Mouse (Mus musculus) ovary, postnatal 14 days (tissue): ENCODE data around the gene Dusp1.

Experiments used
- DNase-seq: peaks from one replicate; pipeline ENCODE4 v3.0.0; 2022; ENCODE audit warnings: low spot score

The Dusp1 gene

DNA sequence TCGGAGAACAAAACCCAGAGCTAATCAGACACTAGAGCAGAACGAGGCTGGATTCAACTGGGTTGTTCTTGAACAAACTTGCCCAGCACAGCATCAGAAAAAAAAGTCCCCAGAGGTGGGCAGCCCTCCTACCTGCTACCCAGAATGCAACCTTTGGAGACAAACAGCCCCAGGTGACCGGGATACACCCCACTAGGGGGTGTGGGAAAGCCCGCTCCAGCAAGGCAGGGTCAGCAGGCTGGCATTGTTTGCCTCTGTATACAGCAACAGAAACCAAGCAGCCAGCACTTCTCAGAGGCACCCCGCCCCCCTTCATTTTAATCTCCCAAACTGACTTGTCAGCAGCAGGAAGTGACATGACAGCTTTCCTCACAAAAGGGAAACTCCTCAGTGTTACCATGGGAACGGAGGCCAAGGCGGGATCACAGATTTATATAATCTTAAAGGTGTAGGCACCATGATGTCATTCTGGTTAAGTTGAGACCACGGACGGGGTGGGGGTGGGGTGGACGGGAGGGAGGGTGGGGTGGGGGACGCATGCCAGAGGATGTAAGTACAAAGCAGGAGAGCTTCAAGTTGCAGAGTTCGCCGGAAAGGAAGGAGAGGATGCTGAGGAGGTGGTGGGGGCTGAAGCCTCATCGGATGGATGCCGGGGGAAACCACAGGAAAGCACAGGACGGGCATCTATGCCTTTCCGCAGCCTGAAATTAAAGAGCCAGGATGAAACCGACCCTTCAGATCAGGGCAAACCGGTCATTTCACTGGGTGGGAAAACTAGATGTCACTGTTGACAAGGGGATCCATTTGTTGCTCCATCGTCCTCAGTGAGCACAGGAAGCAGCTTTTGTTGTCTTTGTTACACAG lies 58.9 kb downstream of the Dusp1 start:
- DNase-seq, result peak; percentile 56

DNA sequence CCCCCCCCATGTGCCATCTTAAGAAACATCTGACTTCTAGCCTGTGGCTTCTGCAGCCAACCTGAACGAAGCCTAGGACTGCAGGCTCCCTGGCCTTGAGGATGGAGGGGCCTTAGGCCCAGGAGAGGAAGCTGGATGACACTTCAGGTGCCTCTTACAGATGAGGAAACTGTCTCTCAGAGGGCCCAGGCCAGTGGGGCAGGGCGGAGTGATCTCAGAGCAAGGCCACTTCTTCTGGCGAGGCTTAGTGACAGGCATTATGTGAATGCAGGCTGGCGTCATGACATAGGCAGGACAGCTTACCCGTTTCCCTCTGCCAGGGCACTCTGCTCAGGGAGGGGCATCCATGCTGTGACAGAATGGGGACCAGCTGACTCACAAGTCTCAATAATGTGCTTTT lies 60.1 kb downstream of the Dusp1 start:
- DNase-seq, result no peak

DNA sequence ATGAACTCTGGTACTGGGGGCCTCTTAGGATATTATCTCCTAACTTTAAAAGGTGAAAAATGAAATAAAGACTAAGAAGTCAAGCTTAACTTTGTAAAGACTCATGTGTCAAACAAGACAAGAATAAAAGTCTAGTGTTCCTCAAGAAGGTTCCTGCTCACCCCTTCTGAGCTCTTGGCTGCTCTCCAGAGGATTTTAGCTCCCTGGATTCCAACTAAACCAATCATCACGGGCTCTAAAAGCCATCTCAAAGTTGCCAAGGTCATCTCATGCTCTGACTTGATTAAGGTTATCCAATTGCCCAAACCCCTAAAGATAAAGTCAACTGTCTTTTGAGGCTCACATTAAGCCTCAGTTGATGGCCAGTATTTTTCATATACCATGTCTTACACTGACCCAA lies 63.3 kb downstream of the Dusp1 start:
- no peak for DNase-seq

DNA sequence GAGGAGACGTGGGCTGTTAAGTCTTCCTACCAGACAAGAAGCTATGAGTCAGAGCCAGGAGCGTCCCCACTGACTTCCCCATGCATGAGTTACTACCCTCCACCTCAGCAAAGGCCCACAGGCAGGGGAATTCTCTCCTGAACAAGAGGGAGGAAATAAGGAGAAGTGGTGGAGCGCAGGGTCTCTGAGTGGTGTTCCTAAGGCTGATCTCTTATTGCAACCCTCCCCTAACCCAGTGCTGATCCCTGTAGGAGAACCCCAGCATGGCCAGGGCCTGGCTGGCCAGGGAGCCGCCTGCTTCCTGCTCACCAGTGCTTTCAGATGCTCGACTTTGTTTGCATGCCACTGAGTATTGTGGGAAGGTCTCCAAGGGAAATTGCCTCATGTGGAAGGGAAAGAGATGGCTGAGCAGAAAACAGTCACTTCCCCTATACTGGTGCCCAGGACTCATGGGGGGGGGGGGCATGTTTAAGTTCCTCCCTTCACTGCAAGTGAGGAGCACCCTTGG lies 64.5 kb downstream of the Dusp1 start:
- no peak for DNase-seq

DNA sequence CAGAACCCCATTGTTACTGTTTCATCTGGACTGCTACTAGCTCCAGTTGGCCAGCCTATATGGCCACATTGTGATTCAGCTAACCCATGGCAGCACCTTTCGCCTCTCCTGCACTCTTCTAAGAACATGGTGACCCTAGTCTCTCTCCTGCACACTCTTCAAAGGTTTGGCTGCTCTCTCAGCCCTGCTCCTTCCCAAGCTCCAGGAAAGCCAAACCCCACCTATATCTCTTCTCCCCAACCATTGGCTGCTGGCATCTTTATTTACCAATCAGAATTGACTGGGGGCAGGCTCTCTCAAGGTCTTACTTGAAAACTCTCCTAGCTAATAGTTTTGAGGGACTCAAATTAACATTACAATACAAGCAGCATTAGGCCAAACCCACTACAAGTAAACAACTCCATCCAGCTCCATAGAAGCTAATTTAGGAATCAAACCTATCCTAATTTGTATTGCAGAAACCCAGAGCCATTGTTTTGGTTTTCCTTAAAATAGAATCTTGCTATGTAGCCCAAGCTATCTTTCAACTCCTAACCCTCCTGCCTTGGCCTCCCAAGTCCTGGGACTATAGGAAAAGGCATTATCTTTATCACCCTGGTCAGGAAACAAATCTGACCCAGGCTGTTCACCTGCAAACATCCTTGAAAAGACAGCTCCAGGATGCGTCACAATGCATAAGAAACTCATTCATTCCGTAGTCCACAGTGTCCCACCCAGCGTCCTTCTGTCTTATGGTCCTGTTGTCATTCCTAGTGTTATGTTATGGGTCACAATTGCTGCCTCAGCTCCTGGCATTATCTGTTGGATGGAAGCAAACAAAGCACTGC lies 67.1 kb downstream of the Dusp1 start:
- DNase-seq, result no peak

DNA sequence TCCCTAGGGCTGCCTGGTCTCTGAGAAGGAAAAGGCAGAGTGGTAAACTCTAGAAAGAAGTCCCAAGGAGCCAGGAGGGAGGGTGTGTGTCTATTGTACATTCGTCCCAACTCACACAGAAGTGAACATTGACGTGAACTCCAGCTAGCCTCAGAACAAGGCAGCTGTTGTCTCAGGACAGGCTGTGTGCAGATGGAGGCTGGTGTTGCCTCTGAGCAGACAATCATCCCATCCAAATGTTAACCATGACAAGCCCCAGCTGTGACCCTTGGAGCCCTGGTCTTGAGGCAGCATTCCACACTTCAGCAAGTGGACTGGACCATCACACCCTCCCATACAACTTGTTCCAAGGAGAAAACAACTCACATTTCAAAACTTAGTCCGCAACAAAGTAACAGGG lies 69.7 kb downstream of the Dusp1 start:
- no peak for DNase-seq

DNA sequence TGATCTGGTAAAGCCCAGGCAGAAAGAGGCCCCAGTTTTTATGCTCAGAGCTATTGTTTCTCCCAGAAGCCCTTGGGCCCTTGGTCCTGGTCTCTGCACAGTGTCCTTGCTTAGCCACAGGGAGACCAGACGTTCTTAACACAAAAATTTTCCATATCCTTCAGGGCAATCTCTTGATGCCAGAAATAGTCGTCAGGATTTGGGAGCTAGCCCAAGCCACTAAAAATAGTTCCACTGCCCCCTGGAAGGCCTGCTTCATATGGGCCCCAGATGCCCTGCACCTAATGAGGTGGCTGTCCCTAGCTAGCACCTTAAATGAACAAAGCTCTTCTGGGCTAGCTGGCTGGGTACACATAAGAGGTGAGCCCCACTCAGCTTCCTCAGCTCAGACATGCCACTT lies 71.0 kb downstream of the Dusp1 start:
- no peak for DNase-seq

DNA sequence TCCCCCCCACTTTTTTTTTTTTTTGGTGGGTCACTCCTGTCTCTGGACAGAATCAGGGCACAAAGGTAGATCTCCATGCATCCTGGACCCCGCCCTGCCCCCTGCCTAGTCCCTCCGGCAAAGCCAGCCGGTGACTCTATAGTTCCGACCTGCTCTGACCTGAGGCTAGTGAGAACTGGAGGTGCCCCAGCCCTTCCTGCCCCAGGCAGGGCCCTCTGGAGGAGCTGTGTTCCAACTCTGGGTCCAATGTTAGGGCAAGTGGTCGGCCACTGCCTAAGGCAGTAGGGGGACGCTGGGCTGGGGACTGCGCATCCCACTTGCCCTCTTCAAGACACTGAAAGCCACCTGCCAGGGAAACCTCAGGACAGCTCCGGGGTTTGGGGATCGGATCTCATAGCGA lies 71.9 kb downstream of the Dusp1 start:
- DNase-seq, result no peak

DNA sequence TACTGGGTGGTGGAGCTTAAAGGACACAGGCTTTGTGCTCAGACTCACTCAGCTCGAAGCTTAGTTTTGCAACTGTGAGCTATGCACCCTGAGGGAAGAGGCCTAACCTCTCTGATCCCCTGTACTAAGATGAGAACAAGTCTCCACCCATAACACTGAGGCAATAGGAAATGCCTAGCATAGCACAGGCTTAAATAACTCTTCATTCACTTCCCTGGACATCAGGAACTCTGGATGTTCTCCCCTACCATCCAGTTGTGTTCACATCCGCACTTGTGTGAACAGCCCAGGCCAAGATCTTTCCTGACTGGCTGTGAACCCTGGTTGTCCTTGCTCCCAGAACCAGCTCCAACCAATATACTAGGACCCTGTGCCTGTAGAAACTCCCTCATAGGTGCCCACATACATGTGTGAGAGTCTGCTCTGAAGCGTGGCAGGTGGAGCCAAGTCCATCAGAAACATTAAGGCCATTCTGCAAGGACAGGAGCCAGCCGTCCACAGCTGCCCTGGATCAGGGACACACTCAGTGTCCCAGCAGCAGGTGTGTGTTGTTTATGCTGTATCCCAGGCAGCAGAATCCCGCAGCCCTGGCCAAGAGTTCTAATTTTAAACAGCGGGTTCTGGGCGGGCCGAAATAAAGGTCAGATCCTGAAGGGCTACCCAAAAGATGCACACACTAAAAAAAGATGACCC lies 73.1 kb downstream of the Dusp1 start:
- no peak for DNase-seq

DNA sequence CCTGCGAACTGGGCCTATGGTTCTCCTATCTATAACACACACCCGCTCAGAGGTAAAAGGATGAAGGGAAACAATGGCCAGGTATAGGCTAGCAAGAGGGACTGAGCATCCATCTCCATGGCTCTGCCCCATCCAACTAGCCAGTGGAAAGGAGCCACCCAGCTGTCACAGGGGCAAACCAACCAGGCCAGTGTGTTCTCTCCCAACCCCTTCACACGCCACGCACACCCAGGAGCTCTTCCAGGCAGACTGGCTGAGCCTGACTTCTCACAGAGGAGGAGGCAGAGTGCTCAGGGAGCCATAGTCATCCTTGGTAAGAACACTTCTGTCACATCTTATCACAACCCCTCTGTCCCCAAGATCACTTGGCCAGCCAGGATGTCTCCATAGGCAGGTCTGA lies 74.0 kb downstream of the Dusp1 start:
- DNase-seq, result no peak

DNA sequence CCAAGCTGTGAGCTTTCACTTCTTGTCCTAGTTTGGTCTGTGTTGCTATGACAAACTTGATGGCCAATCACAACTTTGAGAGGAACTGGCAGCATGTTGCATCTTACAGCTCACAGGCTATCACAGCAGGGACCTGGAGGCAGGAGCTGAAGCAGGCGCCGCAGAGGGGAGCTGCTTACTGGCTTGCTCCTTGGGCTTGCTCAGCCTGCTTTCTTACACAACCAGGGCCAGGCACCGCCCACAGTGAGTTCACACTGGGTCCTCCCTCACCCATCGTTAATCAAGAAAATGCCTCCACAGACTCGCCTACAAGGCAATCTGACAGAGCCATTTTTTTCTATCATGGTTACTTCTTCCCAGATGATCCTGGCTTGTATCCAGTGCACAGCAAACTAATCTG lies 74.7 kb downstream of the Dusp1 start:
- DNase-seq, result no peak

DNA sequence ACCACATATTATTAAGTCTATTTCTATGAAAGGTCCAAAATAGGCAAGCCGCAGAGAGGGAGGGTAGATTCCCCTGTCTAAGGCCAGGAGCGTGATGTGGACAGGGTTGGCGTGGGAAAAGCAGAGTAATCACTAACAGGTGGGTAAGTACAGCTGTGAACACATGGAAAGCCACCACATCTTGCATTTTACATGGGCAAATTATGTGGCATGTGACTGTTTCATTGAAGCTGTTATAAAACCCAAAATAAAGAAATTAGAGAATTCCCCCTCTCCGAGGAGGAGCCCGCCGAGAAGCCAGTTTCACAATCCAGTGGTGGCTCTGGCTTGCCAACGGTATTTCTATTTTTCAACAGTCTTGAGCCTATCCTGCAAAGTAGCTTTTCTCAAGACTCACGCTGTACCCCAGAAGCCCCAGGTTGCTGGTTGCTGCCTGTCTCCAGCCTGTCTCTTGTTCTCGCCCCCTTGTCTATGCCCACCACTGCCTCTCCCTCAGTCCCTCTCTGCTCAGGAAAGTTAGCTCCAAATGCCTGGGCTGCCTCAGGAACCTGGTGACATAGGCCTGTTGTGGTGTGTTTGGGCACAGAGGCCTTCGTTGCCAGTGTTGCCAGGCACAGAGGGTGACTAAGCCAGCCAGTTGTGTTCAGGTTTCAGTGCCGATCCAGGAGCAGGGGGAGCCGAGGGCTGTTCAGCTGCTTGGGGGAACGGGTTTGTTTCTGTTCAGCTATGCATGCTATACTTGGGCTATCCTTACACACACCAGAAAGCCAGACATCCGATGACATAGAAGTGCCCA lies 77.1 kb downstream of the Dusp1 start:
- no peak for DNase-seq

DNA sequence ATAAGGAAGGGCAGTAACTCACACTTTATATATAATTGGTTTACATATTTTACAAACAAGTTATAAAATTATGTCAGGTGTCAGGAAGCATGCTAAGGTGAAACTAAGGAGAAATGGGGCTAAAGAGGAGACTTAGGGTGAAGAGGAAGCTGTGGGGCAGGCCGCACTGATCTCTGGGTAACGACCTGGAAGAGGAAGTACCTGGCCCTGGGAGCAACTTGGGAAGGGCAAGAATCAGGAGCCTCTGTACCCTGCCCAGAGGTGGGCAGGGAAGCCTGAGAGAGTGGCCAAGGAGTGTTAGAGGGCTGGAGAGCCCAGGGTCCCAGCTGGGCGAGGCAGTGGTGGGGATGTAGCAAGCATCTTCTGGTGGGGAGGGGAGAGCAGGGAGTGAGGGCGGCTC lies 81.0 kb downstream of the Dusp1 start:
- no peak for DNase-seq

DNA sequence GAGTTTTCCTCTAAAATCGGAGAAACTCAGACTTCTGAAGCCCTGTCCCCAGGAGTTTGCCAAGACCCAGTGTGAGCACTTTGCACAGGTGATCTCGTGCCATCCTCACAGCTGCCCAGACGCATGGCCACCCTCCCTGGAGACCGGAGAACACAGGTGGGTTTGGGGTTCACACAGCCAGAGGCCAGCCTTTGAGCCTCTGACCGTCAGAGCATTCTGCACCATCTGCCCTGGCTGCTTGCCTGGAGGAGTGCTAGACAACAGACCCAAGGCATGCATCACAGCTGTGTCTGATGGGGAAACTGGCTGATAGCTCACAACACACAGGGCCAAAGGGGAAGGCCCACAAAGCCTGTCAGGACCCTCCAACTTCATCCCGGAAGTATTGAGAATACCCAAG lies 82.3 kb downstream of the Dusp1 start:
- DNase-seq, result no peak

DNA sequence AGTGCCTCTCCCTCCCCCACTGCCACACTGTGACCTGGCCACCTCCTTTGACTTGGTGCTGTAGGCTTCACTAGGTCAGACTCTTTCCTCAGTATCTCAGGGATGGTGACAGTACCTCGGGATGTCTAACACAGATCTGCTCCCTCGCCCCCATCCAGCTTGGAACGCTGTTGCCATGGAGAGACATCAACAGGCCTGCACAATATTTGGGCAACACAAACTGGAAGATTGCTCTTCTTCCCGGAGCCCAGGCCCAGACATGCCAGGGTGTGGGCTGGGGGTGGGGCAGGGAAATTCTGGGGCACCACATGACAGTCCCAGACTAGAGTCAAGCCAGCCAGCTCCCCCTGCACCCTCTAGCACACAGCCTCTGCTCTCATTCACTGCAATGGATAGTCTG lies 83.3 kb downstream of the Dusp1 start:
- DNase-seq, result no peak

DNA sequence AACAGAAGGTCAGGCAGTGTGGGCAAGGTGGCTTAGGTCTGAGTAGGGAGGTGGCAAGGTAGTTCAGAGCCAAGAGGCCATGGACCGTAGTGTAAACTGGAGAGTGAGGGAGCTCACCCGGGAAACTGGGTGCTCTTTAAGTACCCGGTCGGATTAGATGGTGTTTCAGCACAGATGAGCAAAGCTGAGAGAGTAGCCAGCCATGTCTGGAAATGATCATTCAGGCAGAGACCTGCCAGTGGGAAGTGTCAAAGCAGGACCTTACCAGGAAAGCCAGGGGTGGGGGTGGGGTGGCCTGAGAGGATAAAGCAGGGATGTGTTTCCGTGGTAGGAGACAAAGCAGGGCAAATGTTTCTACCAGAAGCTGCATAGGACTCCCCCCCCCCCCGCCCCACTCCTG lies 85.1 kb downstream of the Dusp1 start:
- no peak for DNase-seq

DNA sequence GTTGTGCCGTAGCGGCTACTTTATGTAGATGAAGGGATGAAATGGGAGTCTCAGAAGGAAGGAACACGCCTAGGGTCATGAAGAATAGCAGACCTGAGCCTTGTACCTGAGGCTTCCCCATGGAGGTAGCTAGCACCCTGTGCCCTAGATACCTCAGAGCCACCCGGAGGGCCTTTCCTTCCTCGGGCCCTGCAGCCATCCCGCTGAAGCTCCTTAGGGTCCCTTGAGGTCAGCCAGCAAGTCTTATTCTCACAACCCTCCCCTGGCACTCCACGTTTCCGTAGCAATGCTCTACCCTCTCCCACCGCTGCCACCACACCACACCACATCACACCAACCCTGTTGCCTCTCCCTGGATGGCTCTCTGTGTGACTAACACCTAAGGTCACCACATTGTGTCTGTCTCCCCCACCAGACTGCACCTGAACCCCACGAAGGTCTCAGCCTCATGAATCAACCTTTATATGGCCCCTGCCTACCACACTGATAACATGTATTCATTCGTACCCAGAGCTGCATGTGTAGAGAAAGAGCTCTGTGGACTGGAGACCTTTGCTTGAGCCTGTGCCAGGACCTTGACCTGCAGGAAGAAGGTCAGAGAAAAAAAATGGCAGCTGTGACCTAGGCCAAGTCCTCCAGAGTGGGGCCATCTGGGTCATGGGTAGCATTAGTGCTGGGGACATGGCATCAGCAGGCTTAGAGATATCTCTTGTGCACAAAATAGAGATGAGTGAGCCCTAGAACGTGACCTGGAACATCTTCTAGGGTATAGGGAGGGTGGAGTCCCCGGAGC lies 93.6 kb downstream of the Dusp1 start:
- no peak for DNase-seq

DNA sequence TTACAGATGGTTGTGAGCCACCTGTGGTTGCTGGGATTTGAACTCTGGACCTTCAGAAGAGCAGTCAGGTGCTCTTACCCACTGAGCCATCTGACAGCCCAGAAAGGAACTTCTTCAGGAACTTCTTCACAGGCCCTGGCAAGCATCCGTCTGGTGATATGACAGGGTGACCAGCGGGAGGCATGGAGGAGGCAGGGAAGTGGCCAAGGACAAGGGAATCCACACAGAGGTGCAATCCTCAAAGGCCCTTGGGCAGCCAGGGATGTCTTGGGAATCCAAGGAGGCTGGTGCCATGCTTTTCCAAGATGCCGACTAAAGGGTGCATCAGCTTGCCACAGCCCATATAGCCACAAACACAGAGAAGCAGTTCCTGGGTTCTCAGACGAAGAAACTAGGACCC lies 94.3 kb downstream of the Dusp1 start:
- DNase-seq, result no peak

DNA sequence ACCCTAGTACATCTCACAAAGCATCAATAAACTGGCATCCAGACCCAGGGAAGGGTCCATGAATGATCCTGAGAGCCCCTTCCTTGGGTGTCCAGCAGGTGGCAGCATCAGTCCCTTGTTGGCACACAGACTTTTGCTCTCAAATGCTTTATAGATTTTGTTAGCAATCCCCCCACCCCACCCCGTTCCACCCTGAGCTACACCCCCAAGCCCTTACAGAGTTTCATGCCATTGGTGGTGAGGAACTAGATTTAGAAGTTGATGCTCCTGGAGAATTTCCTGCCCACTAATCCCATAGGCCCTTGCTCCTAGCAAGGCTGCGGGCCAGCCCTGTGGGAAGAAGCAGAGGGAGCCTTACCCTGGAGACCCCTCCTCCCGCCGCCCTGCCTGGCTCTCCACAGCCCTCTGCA lies 95.2 kb downstream of the Dusp1 start:
- peak; percentile 64 for DNase-seq

DNA sequence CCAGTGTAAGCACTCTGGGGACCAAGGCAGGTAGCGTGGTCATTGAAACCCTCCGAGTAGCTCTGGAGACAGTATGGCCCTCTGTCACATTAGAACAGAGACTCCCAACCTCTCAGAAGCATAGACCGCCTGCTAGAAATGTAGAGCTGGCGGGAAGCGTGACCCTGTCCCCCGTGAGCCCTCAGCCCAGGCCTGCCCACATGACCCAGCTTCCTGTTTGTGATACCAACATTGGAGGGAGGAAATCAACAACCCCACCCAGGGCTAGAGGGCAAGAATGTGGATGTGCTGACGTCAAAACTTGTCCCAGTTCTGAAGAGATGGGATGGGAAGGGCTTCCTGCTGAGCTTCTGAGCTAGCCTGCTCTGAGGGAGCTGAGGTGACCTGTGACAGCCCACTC lies 97.0 kb downstream of the Dusp1 start:
- no peak for DNase-seq

DNA sequence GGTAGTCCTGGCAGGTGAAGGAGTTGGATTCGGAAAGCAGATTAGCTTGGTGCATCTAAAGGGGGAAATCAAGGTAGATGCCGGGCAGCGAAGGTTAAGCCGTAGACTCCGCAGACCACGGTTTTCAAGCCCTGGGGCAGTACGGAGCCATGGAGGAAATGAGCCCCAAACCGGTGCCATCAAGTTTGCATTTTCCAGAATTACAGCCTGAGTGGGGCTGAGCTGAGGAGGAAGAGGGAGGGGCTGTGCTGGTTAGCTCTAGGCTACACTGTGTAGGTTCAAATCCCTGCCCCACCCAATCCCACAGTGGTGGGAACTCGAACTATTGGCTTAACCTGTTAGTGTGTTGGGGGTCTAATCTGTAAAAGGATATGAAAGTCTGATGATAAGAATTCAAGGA lies 97.4 kb downstream of the Dusp1 start:
- no peak for DNase-seq
